Mouse (Mus musculus) lung, embryonic 14.5 days (tissue): ENCODE results near the gene Neu2. TPM values are rescaled to one million over a fixed set of nuclear protein-coding genes. Genes with fewer than 3 reads are reported as not detected.

ENCODE experiments used
- ATAC-seq: fragments of 200-750 bp; cut with Nextera tagmentation; 2 replicates; pipeline ENCODE4 v1.8.0; 2017; ENCODE audit warnings: mild to moderate bottlenecking, moderate TSS enrichment, moderate library complexity; ENCODE audit not compliant: insufficient read depth
- DNase-seq: peaks from one replicate; pipeline ENCODE4 v3.0.0-alpha.2; 2015
- H3K27ac ChIP-seq: fragments of 300-500 bp; sonication (generic); 2 replicates; pipeline ENCODE4 v1.5.1; 2014; ENCODE audit warnings: low read depth, mild to moderate bottlenecking, moderate library complexity
- H3K27me3 ChIP-seq: fragments of 300-500 bp; sonication (generic); 2 replicates; pipeline ENCODE4 v1.6.1; 2014; ENCODE audit warnings: low read length, control low read depth; ENCODE audit not compliant: insufficient read depth
- H3K36me3 ChIP-seq: fragments of 300-500 bp; sonication (generic); 2 replicates; pipeline ENCODE4 v1.6.1; 2014; ENCODE audit warnings: control low read depth; ENCODE audit not compliant: insufficient read depth
- H3K4me1 ChIP-seq: fragments of 300-500 bp; sonication (generic); 2 replicates; pipeline ENCODE4 v1.6.1; 2014; ENCODE audit warnings: antibody characterized with exemption, control low read depth; ENCODE audit not compliant: insufficient read depth
- H3K4me2 ChIP-seq: fragments of 300-500 bp; sonication (generic); 2 replicates; pipeline ENCODE4 v1.6.1; 2014; ENCODE audit warnings: mild to moderate bottlenecking
- H3K4me3 ChIP-seq: fragments of 300-500 bp; sonication (generic); 2 replicates; pipeline ENCODE4 v1.5.1; 2014; ENCODE audit warnings: low read depth, low read length
- H3K9ac ChIP-seq: fragments of 300-500 bp; sonication (generic); 2 replicates; pipeline ENCODE4 v1.6.1; 2014
- H3K9me3 ChIP-seq: fragments of 300-500 bp; sonication (generic); 2 replicates; pipeline ENCODE4 v1.6.1; 2016; ENCODE audit warnings: low read depth, low read length, control low read depth
- CTCF ChIP-seq: IDR thresholded peaks from 2 replicates; pipeline ENCODE4 v1.5.1; 2016; ENCODE audit warnings: antibody characterized with exemption, low read depth
- WGBS: fragments of 180-500 bp; shearing (Covaris S2); extraction: QIAGEN DNeasy Blood & Tissue Kit; methylation state at CpG from one replicate; pipeline ENCODE4 v1.1.7; 2014; 5-methylcytosine and 5-hydroxymethylcytosine counted together
- polyA plus RNA-seq: library from polyadenylated mRNA; unstranded; fragments of >200 nt; fragmentation: Nextera tagmentation; extraction: Ambion mirVana; gene quantifications from 2 replicates; pipeline ENCODE4 v1.2.1, GENCODE M21; 2014

Neu2 gene
- polyA plus RNA-seq, 1 experiment from 2014 or later, result 0.91 TPM

GRCm38 (mm10) chr1:87482546-87482945, 27.1 kb upstream of the Neu2 start:
- no peak overlapping the region for H3K4me3 ChIP-seq
- WGBS, result 81% methylated on average over 4 of the region's 4 CpGs
- ATAC-seq (no peak), DNase-seq (no peak)
- no peaks in the 10 kb centered on the region for H3K4me1 ChIP-seq
- H3K9ac ChIP-seq, result no peak overlapping the region
- no peak for TF ChIP-seq CTCF
- no peak overlapping the region for H3K4me2 ChIP-seq
- no peaks in the 10 kb centered on the region for H3K27me3 ChIP-seq
- no peaks in the 10 kb centered on the region for H3K36me3 ChIP-seq
- H3K27ac ChIP-seq, result no peak overlapping the region
- H3K9me3 ChIP-seq, result no peaks in the 10 kb centered on the region

- 45% methylated on average over 6 of the region's 6 CpGs for WGBS
- Histone ChIP-seq H3K36me3 (no peaks in the 10 kb centered on the region), H3K27me3 (no peaks in the 10 kb centered on the region), H3K27ac (no peak overlapping the region), H3K4me2 (no peak overlapping the region), H3K9ac (no peak overlapping the region), H3K4me3 (no peak overlapping the region), H3K4me1 (no peaks in the 10 kb centered on the region), H3K9me3 (no peaks in the 10 kb centered on the region)
- ATAC-seq (no peak), DNase-seq (no peak)
- TF ChIP-seq CTCF, result no peak
Measured at GRCm38 (mm10) chr1:87486386-87486785, 23.3 kb upstream of the Neu2 start.

DNA sequence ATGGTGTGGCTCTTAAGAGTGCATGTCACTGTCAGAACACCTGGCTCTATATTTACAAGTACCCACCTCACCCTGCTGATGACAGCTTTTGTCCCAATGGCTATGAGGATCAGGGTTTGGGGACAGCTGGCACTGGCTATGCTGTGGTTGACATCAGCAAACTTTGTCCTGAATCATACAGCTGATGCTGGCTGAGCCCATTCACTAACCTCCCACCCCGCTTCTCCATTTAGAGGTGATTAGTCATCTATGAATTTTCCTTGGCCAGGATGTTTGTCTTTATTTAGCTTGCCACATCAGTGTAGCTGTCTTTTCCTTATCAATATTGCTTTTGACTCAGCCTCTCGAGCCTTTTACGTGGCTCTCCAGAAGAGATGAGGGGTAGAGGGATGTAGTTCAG, 17.4 kb upstream of the Neu2 start:
- H3K4me3 ChIP-seq, result no peak overlapping the region
- TF ChIP-seq CTCF, result no peak
- DNase-seq (no peak), ATAC-seq (no peak)
- H3K27me3 ChIP-seq, result no peaks in the 10 kb centered on the region
- no peaks in the 10 kb centered on the region for H3K36me3 ChIP-seq
- no peaks in the 10 kb centered on the region for H3K9me3 ChIP-seq
- no peak overlapping the region for H3K4me2 ChIP-seq
- H3K27ac ChIP-seq, result no peak overlapping the region
- 62% methylated on average over 3 of the region's 3 CpGs for WGBS
- H3K4me1 ChIP-seq, result no peaks in the 10 kb centered on the region
- no peak overlapping the region for H3K9ac ChIP-seq

- no peaks in the 10 kb centered on the region for H3K36me3 ChIP-seq
- no peak overlapping the region for H3K4me2 ChIP-seq
- no peak for TF ChIP-seq CTCF
- H3K27me3 ChIP-seq, result no peaks in the 10 kb centered on the region
- H3K4me3 ChIP-seq, result no peak overlapping the region
- H3K4me1 ChIP-seq, result no peaks in the 10 kb centered on the region
- no peak overlapping the region for H3K9ac ChIP-seq
- no peaks in the 10 kb centered on the region for H3K9me3 ChIP-seq
- no peak for DNase-seq
- no peak for ATAC-seq
- 65% methylated on average over 4 of the region's 4 CpGs for WGBS
- no peak overlapping the region for H3K27ac ChIP-seq
Measured at GRCm38 (mm10) chr1:87493542-87493941, 16.1 kb upstream of the Neu2 start.

DNA sequence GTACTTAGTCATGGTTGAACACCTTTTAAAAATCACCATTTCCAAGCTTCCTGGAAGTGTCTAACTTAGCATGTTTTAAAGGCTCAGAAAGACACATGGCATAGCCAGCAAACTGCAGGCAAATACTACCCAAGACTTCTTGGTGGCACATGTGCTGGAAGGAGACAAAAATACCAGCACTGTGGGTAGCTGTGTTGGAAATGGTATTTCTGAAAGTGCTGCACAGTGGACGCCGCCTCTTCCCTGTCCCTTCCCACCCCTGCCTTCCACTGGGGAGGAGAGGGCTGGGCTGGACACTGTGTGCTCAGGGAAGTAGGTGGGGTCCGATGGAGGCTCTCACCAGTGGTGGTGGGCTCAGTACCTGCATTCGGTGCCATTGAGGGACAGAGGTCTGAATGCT, 4.2 kb upstream of the Neu2 start:
- no peaks in the 10 kb centered on the region for H3K36me3 ChIP-seq
- no peak overlapping the region for H3K4me3 ChIP-seq
- H3K27me3 ChIP-seq, result peaks cover 29% of the 10 kb centered on the region
- H3K9me3 ChIP-seq, result no peaks in the 10 kb centered on the region
- no peak overlapping the region for H3K9ac ChIP-seq
- 89% methylated on average over 4 of the region's 4 CpGs for WGBS
- DNase-seq (no peak), ATAC-seq (no peak)
- no peak overlapping the region for H3K4me2 ChIP-seq
- no peak for TF ChIP-seq CTCF
- H3K27ac ChIP-seq, result no peak overlapping the region
- peaks cover 5% of the 10 kb centered on the region; the same call in 1 of the 2 replicates for H3K4me1 ChIP-seq

DNA sequence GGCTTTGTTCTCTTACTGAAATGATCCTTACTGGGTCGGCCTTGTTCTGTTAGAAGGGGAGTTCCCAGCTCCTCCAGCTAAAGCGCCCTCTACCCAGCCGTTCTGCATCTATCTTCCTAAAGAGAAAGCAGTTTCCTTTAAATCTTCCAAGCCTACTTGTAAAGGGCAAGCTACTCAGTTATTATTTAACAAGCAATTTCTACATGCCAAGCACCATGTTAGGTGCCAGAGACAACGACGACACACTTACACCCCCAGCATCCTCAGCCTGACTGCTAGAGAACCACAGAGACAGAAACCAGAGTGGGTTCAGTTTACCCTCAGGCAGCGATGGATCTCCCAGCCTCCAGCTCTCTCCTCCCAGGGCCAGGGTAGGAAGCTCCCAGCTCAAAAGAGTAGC, 1.8 kb upstream of the Neu2 start:
- Histone ChIP-seq H3K9me3 (no peaks in the 10 kb centered on the region), H3K27me3 (peaks cover 36% of the 10 kb centered on the region), H3K4me2 (no peak overlapping the region), H3K9ac (no peak overlapping the region), H3K36me3 (no peaks in the 10 kb centered on the region), H3K4me3 (no peak overlapping the region), H3K4me1 (peaks cover 5% of the 10 kb centered on the region; the same call in 1 of the 2 replicates), H3K27ac (no peak overlapping the region)
- WGBS, result 56% methylated on average over 6 of the region's 6 CpGs
- no peak for TF ChIP-seq CTCF
- ATAC-seq (no peak), DNase-seq (no peak)

DNA sequence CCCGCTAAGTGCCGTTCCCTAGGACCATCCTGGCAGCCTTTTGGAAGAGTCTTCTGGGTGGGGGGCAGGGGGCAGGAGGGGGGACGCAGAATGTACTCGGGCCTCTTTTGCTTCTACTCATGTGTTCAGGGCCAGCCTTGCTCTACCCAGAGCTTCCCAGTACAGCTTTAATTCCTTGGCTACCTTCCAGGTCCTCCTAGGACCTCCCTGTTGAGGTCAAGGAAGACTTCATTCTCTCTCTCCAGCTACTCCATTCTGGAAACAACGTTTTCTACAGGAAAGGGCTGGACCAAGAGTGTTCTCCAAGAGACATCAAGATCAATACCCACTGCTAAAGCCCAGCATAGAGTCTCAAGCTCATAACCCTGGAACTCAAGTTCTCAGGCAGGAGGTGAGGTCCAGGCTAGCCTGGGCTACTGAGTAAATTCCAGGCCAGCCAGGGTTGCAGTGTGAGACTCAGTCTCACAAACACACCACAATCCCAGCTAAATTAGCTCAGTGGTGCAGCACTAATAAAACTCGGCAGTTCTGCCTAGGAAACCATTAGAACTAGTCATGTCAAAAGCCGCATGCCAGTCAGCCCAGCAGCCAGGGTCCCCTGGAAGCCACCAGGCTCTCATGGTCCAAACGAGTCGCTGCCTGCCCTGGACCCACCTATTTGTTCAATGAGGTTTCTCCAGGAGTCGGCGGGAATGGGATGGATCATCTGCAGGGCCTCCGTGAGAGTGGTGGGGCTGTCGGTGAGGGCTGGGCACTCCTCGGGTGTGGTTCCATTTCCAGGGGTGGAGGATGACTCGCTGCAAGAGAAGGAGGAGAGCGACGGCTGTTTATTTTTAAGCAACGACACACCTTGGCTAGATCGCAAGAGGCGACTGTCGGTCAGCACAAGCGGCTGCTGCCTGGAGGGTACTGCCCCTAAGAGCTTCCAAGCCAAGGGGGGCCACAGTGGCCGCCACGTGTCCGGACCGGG, 813 bp upstream of the Neu2 start:
- Histone ChIP-seq H3K9ac (no peak overlapping the region; the same call in 1 of the 2 replicates), H3K4me1 (peaks cover 5% of the 10 kb centered on the region; the same call in 1 of the 2 replicates), H3K36me3 (no peaks in the 10 kb centered on the region), H3K27me3 (peaks cover 36% of the 10 kb centered on the region), H3K27ac (no peak overlapping the region), H3K4me2 (peak overlapping the region; percentile 99), H3K9me3 (no peaks in the 10 kb centered on the region), H3K4me3 (peak overlapping the region; percentile 66)
- WGBS, result 17% methylated on average over 26 of the region's 26 CpGs
- DNase-seq, result peak; percentile 57
- no peak for ATAC-seq
- TF ChIP-seq CTCF, result no peak
